Mouse (Mus musculus) B cell, adult 2 months (primary cell): ENCODE data around the gene Top2a.
"Not testable (repeated sequence)": the region's sequence is repeated elsewhere in the genome, so short reads cannot be mapped to it uniquely, and the experiment has no call there.

Experiments used
- DNase-seq, 2 experiments: peaks; one replicate each; pipeline ENCODE4 v3.0.0; 2022

Gene Top2a

GRCm38 (mm10) chr11:99040346-99040974 is 16.5 kb upstream of the Top2a start:
- DNase-seq: peak; percentile 30 to 38

- peak; percentile 72 to 75 for DNase-seq
These were observed 15.8 kb upstream of the Top2a start for GRCm38 (mm10) chr11:99039782-99040181.

- no peak for DNase-seq
These were observed 12.3 kb upstream of the Top2a start for GRCm38 (mm10) chr11:99036254-99036653.

GRCm38 (mm10) chr11:99035350-99035749 is 11.4 kb upstream of the Top2a start:
- no peak for DNase-seq

GRCm38 (mm10) chr11:99026899-99027440 is 3.0 kb upstream of the Top2a start:
- DNase-seq: peak; percentile 22 to 28

- DNase-seq: no peak
These were observed 1.9 kb upstream of the Top2a start for GRCm38 (mm10) chr11:99025878-99026277.

GRCm38 (mm10) chr11:99024468-99025134 is 612 bp upstream of the Top2a start:
- no peak for DNase-seq

GRCm38 (mm10) chr11:99023094-99023493 is 895 bp downstream of the Top2a start:
- no peak for DNase-seq

GRCm38 (mm10) chr11:99022384-99022933 is 1.5 kb downstream of the Top2a start:
- DNase-seq: no peak

GRCm38 (mm10) chr11:99019844-99020243 is 4.1 kb downstream of the Top2a start:
- DNase-seq: no peak

- no peak for DNase-seq
These were observed 10.1 kb downstream of the Top2a start for GRCm38 (mm10) chr11:99013856-99014255.

- no peak for DNase-seq
These were observed 13.3 kb downstream of the Top2a start for GRCm38 (mm10) chr11:99010706-99011105.

- DNase-seq: no peak
These were observed 13.9 kb downstream of the Top2a start for GRCm38 (mm10) chr11:99010124-99010523.

GRCm38 (mm10) chr11:99006788-99007187 is 17.2 kb downstream of the Top2a start:
- no peak for DNase-seq

- DNase-seq: no peak
These were observed 24.7 kb downstream of the Top2a start for GRCm38 (mm10) chr11:98999243-98999642.

GRCm38 (mm10) chr11:98998776-98999175 is 25.2 kb downstream of the Top2a start:
- no peak for DNase-seq

GRCm38 (mm10) chr11:98997659-98998058 is 26.3 kb downstream of the Top2a start:
- no peak for DNase-seq

GRCm38 (mm10) chr11:98995987-98996386 is 28.0 kb downstream of the Top2a start:
- no peak for DNase-seq

GRCm38 (mm10) chr11:98990866-98991265 is 33.1 kb downstream of the Top2a start:
- no peak for DNase-seq

GRCm38 (mm10) chr11:98988260-98988659 is 35.7 kb downstream of the Top2a start:
- not testable (repeated sequence) for DNase-seq

GRCm38 (mm10) chr11:98985542-98985941 is 38.4 kb downstream of the Top2a start:
- no peak for DNase-seq

- no peak for DNase-seq
These were observed 40.4 kb downstream of the Top2a start for GRCm38 (mm10) chr11:98983551-98983950.

- no peak for DNase-seq
These were observed 41.2 kb downstream of the Top2a start, which contains the start of gene Gjd3 for GRCm38 (mm10) chr11:98982773-98983133. Gene Gjd3 (minus strand): TSS chr11:98983016.
